Mouse (Mus musculus) kidney, embryonic 15.5 days (tissue): ENCODE results near the gene Ppp1r12a. TPM values are rescaled to one million over a fixed set of nuclear protein-coding genes. Genes with fewer than 3 reads are reported as not detected.

ENCODE experiments used
- ATAC-seq: fragments of 200-750 bp; cut with Nextera tagmentation; replicated peaks from 2 replicates; pipeline ENCODE4 v1.8.0; 2017; ENCODE audit warnings: moderate TSS enrichment; ENCODE audit not compliant: low FRiP score
- H3K27ac ChIP-seq: fragments of 300-500 bp; sonication (generic); 2 replicates; pipeline ENCODE4 v1.5.1; 2015; ENCODE audit warnings: mild to moderate bottlenecking, inconsistent platforms
- H3K27me3 ChIP-seq: fragments of 300-500 bp; sonication (generic); 2 replicates; pipeline ENCODE4 v1.6.1; 2015; ENCODE audit warnings: inconsistent platforms
- H3K36me3 ChIP-seq: fragments of 300-500 bp; sonication (generic); 2 replicates; pipeline ENCODE4 v1.6.1; 2015; ENCODE audit warnings: inconsistent platforms
- H3K4me1 ChIP-seq: fragments of 300-500 bp; sonication (generic); 2 replicates; pipeline ENCODE4 v1.6.1; 2015; ENCODE audit warnings: inconsistent platforms
- H3K4me2 ChIP-seq: fragments of 300-500 bp; sonication (generic); 2 replicates; pipeline ENCODE4 v1.6.1; 2015; ENCODE audit warnings: moderate library complexity, mild to moderate bottlenecking, inconsistent platforms
- H3K4me3 ChIP-seq: fragments of 300-500 bp; sonication (generic); replicated peaks from 2 replicates; pipeline ENCODE4 v1.5.1; 2015; ENCODE audit warnings: mild to moderate bottlenecking, inconsistent platforms
- H3K9ac ChIP-seq: fragments of 300-500 bp; sonication (generic); 2 replicates; pipeline ENCODE4 v1.6.1; 2015; ENCODE audit warnings: mild to moderate bottlenecking, inconsistent platforms
- H3K9me3 ChIP-seq: fragments of 300-500 bp; sonication (generic); replicated peaks from 2 replicates; pipeline ENCODE4 v1.6.1; 2016; ENCODE audit warnings: inconsistent platforms
- WGBS: fragments of 180-500 bp; shearing (Covaris S2); methylation state at CpG from one replicate; pipeline ENCODE4 v1.1.7; 2015; ENCODE audit warnings: mixed read lengths; 5-methylcytosine and 5-hydroxymethylcytosine counted together
- polyA plus RNA-seq: library from polyadenylated mRNA; unstranded; fragments of >200 nt; fragmentation: Nextera tagmentation; extraction: Ambion mirVana; gene quantifications from 2 replicates; pipeline ENCODE4 v1.2.1, GENCODE M21; 2015

Ppp1r12a gene
- polyA plus RNA-seq, 1 experiment from 2014 or later = 94.4 TPM

DNA sequence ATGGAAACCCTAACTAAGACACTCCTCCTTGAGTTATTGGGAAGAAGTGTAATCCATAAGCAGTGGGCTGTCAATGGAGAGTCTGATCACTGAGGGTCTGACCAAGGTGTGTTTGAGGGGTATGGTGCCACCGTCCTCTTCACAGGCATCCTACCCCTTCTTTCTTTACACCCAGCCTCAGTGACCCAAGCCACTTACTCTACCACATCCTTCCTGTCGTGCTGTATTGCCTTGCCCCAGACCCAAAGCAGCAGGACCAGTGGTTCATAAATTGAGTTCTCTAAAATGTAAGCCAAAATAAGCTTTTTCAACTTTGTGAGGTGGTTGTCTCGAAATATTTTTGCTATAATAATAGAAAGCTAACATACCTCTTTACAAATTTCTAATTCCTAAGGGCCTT, 22.2 kb upstream of the Ppp1r12a start:
- H3K4me2 ChIP-seq = no peak overlapping the region
- no peak for ATAC-seq

DNA sequence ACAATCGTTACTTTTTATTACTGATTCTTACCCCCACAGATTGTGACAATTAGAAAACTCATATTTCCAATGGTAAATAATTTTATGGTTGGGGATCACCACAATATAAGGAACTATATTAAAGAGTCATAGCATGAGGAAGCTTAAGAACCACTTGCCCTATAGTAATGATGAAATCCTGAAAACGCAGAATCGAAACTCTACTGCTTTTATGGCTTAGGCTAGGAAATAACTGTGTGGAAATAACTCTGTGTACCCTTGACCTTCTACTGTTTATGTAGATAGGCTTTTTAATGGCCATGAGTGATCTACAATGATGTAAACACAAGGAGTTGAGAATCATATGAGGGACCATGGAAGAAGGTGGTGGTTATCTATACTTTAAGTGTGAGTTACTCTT, 21.3 kb upstream of the Ppp1r12a start:
- Histone ChIP-seq H3K9me3 (no peaks in the 10 kb centered on the region), H3K9ac (no peak overlapping the region), H3K4me1 (no peaks in the 10 kb centered on the region), H3K4me3 (no peak overlapping the region), H3K36me3 (no peaks in the 10 kb centered on the region), H3K4me2 (no peak overlapping the region), H3K27me3 (no peaks in the 10 kb centered on the region), H3K27ac (no peak overlapping the region)
- WGBS = 83% methylated on average over 3 of the region's 3 CpGs
- no peak for ATAC-seq

More for the DNA sequence above, 22.2 kb upstream of the Ppp1r12a start:
- no peaks in the 10 kb centered on the region for H3K36me3 ChIP-seq
- H3K9ac ChIP-seq = no peak overlapping the region
- H3K4me1 ChIP-seq = no peaks in the 10 kb centered on the region
- no peak overlapping the region for H3K4me3 ChIP-seq
- H3K27ac ChIP-seq = no peak overlapping the region
- no peaks in the 10 kb centered on the region for H3K27me3 ChIP-seq
- H3K9me3 ChIP-seq = no peaks in the 10 kb centered on the region
- 75% methylated on average over 3 of the region's 3 CpGs for WGBS

DNA sequence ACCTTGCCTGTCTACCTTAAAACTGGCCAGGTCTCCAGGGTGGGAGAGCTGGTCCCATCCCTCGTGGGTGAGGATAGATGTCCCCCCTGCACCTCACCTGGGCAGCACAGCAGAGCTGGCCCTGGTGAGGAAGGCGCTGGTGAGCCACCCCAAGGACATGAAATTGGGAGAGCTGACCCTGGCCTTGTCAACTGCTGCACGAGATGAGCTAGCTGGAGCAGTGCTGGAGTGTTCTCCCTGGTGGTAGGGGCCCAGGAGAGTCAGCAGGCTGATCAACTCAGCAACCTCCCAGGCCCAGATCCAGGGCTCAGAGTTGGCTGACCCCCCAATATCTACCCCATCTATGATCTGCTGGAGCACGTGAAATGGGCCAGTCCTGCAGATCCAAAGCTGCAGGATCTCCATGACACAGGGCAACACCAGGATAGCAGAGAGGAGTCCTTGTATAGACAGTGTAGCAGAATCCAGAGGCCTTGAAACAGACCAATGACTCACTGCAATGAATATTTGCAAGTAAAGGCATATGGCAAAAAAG, 17.9 kb upstream of the Ppp1r12a start:
- Histone ChIP-seq H3K4me3 (no peak overlapping the region), H3K27me3 (no peaks in the 10 kb centered on the region), H3K9ac (no peak overlapping the region), H3K36me3 (no peaks in the 10 kb centered on the region), H3K9me3 (no peaks in the 10 kb centered on the region), H3K4me2 (no peak overlapping the region), H3K4me1 (no peaks in the 10 kb centered on the region), H3K27ac (no peak overlapping the region)
- ATAC-seq = no peak
- 82% methylated on average over 4 of the region's 4 CpGs for WGBS

DNA sequence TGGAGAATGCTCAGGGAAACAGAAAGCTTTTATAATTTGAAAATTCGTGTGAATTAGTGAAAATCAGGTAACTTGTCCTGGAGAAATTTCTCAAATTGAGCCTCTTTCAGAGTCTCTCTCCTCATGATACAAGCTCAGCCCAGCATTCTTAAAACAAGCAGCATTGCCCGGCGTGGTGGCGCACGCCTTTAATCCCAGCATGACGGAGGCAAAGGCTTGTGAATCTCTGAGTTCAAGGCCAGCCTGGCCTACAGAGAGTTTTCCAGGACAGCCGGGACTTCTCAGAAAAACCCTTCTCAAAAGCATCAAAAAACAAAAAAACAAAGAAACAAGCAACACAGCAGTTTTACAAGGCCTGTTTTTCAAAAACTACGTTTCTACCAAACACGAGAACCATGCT, 16.3 kb upstream of the Ppp1r12a start:
- no peaks in the 10 kb centered on the region for H3K27me3 ChIP-seq
- WGBS = 91% methylated on average over 9 of the region's 9 CpGs
- H3K27ac ChIP-seq = no peak overlapping the region
- no peak overlapping the region for H3K4me2 ChIP-seq
- no peak overlapping the region for H3K4me3 ChIP-seq
- no peaks in the 10 kb centered on the region for H3K9me3 ChIP-seq
- no peaks in the 10 kb centered on the region for H3K4me1 ChIP-seq
- no peaks in the 10 kb centered on the region for H3K36me3 ChIP-seq
- H3K9ac ChIP-seq = no peak overlapping the region
- ATAC-seq = no peak

DNA sequence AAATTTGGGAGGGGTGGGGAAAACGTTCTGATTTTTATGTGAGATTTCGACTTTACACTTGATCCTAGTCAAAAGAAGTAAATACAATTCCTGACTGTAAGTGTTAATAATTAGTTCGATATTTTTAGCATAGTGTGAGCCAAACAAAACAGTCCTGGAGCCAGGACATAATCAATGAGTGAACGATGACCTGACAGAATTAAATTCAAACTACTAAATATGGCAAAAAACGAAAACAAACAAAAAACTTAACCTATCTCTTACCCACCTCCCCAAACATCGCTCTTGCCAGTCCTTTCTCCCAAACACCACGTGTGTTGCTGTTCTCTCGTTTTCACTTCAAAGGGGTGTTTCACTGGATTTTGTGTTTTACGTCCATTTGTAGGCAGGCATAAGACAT, 15.0 kb upstream of the Ppp1r12a start:
- Histone ChIP-seq H3K27me3 (no peaks in the 10 kb centered on the region), H3K9ac (no peak overlapping the region), H3K4me1 (no peaks in the 10 kb centered on the region), H3K4me2 (no peak overlapping the region), H3K27ac (no peak overlapping the region), H3K4me3 (no peak overlapping the region), H3K36me3 (no peaks in the 10 kb centered on the region), H3K9me3 (no peaks in the 10 kb centered on the region)
- no peak for ATAC-seq
- 65% methylated on average over 9 of the region's 9 CpGs for WGBS

DNA sequence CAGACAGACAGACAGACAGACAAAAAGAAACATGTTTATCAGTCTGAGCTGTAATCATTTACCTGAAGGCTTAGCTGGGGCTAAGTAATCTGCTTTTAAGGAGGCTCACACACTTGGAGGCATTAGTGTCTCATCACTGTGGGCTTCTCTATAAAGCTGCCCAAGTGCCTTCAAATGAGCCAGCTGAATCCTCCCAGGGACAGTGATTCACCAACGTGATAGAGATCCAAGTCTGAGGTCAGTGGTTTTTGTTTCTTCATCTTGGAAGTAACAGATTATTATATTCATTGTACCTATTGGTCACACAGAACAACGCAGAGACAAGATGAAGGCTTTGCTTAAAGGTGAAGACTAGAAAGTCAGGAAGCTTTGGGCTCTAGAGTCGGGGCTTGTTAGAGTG, 8.7 kb upstream of the Ppp1r12a start:
- WGBS = 86% methylated on average over 3 of the region's 3 CpGs
- no peak overlapping the region for H3K27ac ChIP-seq
- ATAC-seq = no peak
- H3K4me3 ChIP-seq = no peak overlapping the region
- no peaks in the 10 kb centered on the region for H3K9me3 ChIP-seq
- no peaks in the 10 kb centered on the region for H3K4me1 ChIP-seq
- H3K9ac ChIP-seq = no peak overlapping the region
- H3K36me3 ChIP-seq = no peaks in the 10 kb centered on the region
- H3K4me2 ChIP-seq = no peak overlapping the region
- no peaks in the 10 kb centered on the region for H3K27me3 ChIP-seq

DNA sequence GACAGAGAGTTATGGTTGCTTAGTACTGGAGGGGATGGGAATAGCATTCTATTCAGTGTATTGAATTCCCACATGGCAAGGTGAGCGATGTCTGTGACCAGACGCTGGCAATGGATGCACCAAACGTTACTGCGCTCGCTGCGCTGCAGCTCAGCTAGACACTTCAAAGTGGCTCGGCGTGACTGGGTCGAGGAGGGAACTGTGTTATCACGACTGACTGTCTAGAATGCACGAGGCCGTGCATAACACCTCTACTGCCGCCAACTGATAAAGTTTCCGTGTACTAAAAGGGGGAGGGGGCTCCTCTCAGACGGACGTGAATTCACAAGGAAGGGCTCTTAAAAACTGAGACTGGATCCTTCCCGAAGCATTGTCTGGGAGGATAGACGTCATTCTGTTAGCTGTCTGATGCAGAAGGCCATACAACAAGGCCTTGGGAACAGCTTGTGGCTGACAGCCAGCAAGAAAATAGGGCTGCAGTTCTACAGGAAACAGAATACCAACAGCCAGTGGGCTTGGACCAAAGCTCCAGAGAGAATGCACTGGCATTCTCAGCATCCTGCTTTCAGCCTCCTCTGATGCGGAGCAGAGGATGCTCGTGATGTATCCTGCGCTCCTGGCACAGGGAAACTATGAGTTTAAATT, 6.8 kb upstream of the Ppp1r12a start:
- Histone ChIP-seq H3K27ac (no peak overlapping the region), H3K9ac (no peak overlapping the region)

DNA sequence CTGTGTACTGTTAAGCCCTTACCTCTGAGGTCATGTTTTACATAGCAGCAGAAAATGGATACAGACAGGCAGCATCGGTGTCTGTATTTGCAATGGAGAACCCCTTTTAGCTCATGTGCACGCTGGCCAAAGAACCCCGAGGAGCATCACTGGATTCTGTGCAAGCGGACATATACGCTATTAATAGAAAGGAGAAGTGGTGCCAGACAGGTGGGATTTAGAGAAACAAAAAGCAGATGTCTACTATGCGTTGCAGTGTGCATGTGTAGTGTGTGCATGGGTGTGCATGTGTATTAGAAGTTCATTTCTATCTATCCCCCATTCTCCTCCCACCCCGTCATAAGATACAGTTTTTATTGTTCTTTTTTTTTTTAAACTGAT, 6.3 kb upstream of the Ppp1r12a start:
- Histone ChIP-seq H3K9me3 (no peaks in the 10 kb centered on the region), H3K27me3 (no peaks in the 10 kb centered on the region), H3K4me1 (no peaks in the 10 kb centered on the region), H3K4me2 (no peak overlapping the region), H3K4me3 (no peak overlapping the region), H3K9ac (no peak overlapping the region), H3K36me3 (no peaks in the 10 kb centered on the region), H3K27ac (no peak overlapping the region)
- 87% methylated on average over 7 of the region's 7 CpGs for WGBS
- ATAC-seq = no peak

More for the DNA sequence above, 6.8 kb upstream of the Ppp1r12a start:
- Histone ChIP-seq H3K4me1 (no peaks in the 10 kb centered on the region), H3K27me3 (no peaks in the 10 kb centered on the region), H3K4me3 (no peak overlapping the region), H3K36me3 (no peaks in the 10 kb centered on the region), H3K4me2 (no peak overlapping the region), H3K9me3 (no peaks in the 10 kb centered on the region)
- ATAC-seq = no peak
- WGBS = 70% methylated on average over 21 of the region's 21 CpGs

DNA sequence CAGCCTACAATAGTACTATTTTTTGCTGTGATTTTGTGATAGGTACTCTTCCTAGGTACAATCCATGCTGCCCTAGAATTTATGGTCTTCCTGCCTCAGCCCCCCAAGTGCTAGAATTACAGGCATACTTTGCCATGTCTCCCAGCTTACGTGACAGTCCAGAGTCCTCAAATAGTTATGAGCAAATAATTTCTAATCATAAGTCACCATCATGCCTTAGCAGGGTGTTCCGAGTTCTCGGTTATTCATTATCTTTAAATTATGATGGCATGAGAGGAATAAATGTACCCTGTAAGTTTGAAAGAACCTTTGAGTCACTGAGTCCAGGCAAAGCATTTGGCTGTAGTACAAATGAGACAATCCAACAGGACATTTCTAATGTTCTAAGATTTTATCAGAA, 5.9 kb upstream of the Ppp1r12a start:
- H3K27ac ChIP-seq = no peak overlapping the region
- H3K36me3 ChIP-seq = no peaks in the 10 kb centered on the region
- no peaks in the 10 kb centered on the region for H3K27me3 ChIP-seq
- 87% methylated on average over 3 of the region's 3 CpGs for WGBS
- H3K4me1 ChIP-seq = peaks cover 3% of the 10 kb centered on the region; the same call in 1 of the 2 replicates
- H3K9me3 ChIP-seq = no peaks in the 10 kb centered on the region
- H3K4me2 ChIP-seq = no peak overlapping the region
- H3K9ac ChIP-seq = no peak overlapping the region
- no peak overlapping the region for H3K4me3 ChIP-seq
- ATAC-seq = no peak

DNA sequence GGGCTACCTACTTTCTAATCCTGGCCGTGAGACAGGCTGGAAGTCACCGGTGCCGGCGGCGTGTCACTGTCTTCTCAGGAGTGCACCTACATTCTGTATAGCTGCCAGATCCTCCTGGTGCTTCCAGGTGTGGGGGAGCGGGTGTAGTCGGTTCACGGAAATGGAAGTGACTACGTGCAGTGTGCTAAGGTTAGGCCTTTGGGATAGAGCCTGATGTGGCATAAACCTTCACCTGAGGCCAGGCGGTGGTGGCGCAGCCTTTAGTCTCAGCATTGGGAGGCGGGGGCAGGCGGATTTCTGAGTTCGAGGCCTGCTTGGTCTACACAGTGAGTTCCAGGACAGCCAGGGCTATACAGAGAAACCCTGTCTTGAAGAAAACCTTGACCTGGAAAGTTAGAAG, 3.0 kb upstream of the Ppp1r12a start:
- 92% methylated on average over 14 of the region's 14 CpGs for WGBS
- no peak overlapping the region for H3K4me2 ChIP-seq
- no peaks in the 10 kb centered on the region for H3K9me3 ChIP-seq
- no peaks in the 10 kb centered on the region for H3K36me3 ChIP-seq
- H3K27ac ChIP-seq = no peak overlapping the region
- H3K27me3 ChIP-seq = no peaks in the 10 kb centered on the region
- peaks cover 8% of the 10 kb centered on the region for H3K4me1 ChIP-seq
- no peak overlapping the region for H3K9ac ChIP-seq
- no peak for ATAC-seq
- H3K4me3 ChIP-seq = no peak overlapping the region

DNA sequence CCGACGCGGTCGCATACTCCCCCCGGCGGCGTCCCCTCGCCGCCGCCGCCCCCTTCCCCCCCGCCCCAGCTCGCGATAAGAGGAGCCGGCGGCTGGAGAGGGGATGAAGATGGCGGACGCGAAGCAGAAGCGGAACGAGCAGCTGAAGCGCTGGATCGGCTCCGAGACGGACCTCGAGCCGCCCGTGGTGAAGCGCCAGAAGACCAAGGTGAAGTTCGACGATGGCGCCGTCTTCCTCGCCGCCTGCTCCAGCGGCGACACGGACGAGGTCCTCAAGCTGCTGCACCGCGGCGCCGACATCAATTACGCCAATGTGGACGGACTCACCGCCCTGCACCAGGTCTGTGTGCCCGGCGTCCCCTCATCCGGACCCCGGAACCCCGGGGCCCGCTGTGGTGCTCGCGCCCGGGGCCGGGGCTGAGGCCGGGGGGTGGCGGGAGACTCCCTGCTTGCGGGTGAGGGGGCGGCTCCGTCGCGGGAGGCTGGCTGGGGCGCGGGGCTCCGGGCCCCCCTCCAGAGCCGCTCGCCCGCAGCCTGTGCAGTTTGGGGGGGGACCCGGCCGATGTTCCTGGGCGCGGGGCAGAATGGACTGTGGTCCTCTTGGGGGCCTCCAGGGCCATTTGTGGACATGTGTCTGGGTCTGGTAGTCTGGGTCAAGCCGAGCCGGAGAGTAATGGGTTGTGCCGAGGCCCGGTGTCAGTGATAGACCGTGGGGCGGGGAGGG, 466 bp downstream of the Ppp1r12a start:
- no peaks in the 10 kb centered on the region for H3K27me3 ChIP-seq
- peak overlapping the region; percentile 99 for H3K9ac ChIP-seq
- peaks cover 25% of the 10 kb centered on the region for H3K4me1 ChIP-seq
- H3K4me3 ChIP-seq = peak overlapping the region; percentile 100
- H3K4me2 ChIP-seq = peak overlapping the region; percentile 60
- peak; percentile 59 for ATAC-seq
- WGBS = under 1% methylated on average over 67 of the region's 79 CpGs
- no peaks in the 10 kb centered on the region for H3K9me3 ChIP-seq
- peak overlapping the region; percentile 99 for H3K27ac ChIP-seq
- no peaks in the 10 kb centered on the region for H3K36me3 ChIP-seq

DNA sequence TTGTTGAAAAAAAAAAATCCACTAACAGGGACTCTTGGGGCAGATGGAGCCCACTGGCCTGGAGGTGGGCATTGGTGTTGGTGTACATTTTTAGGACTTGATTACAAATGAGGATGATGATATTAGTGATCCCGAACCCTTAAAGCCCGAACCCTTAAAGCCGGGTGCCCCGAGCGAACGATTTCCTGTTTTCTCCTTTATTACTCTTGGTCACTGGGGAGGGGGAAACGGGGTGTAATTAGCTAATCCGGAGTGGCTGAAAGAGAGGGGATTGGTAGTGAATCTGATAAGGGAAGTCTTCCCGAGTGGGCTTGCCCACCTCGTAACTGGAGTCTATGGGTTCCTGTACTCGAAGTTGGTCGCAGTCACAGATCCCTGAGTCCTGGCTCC, 1.0 kb downstream of the Ppp1r12a start:
- Histone ChIP-seq H3K9ac (peak overlapping the region; percentile 99), H3K27ac (peak overlapping the region; percentile 99), H3K4me1 (peaks cover 25% of the 10 kb centered on the region), H3K4me2 (peak overlapping the region; percentile 60), H3K4me3 (peak overlapping the region; percentile 100), H3K27me3 (no peaks in the 10 kb centered on the region), H3K9me3 (no peaks in the 10 kb centered on the region), H3K36me3 (no peaks in the 10 kb centered on the region; the same call in 1 of the 2 replicates)
- under 1% methylated on average over 12 of the region's 12 CpGs for WGBS
- no peak for ATAC-seq
